Mouse (Mus musculus): ENCODE measurements around the gene Gps1. TPM values are rescaled to one million over a fixed set of nuclear protein-coding genes. Genes with fewer than 3 reads are reported as not detected.

Gene Gps1
- polyA plus RNA-seq, 1 experiment from 2014 or later, result 273 TPM

GRCm38 (mm10) chr11:120789810-120790209 lies 5.7 kb downstream of the Gps1 start:
- Histone ChIP-seq H3K9me3 (no peaks in the 10 kb centered on the region), H3K4me1 (replicated peaks) (peaks cover 18% of the 10 kb centered on the region), H3K9ac (replicated peaks) (no peak overlapping the region), H3K4me3 (replicated peaks) (no peak overlapping the region), H3K4me2 (replicated peaks) (no peak overlapping the region), H3K36me3 (peaks cover 83% of the 10 kb centered on the region), H3K27me3 (no peaks in the 10 kb centered on the region), H3K27ac (no peak overlapping the region)
- no peak for ATAC-seq
- WGBS, result 88% methylated on average over 3 of the region's 3 CpGs

- Histone ChIP-seq H3K4me1 (replicated peaks) (peaks cover 22% of the 10 kb centered on the region), H3K27me3 (no peaks in the 10 kb centered on the region), H3K9me3 (no peaks in the 10 kb centered on the region), H3K9ac (replicated peaks) (no peak overlapping the region), H3K27ac (no peak overlapping the region), H3K4me3 (replicated peaks) (no peak overlapping the region), H3K4me2 (replicated peaks) (no peak overlapping the region), H3K36me3 (peaks cover 62% of the 10 kb centered on the region)
- no peak for ATAC-seq
- WGBS, result 93% methylated on average over 9 of the region's 9 CpGs
Measured at GRCm38 (mm10) chr11:120792652-120793051, 8.6 kb downstream of the Gps1 start.

- WGBS, result 2% methylated on average over 59 of the region's 59 CpGs
- Histone ChIP-seq H3K27ac (peak within 1 kb of the TSS; percentile 78), H3K9me3 (no peaks in the 10 kb centered on the region), H3K4me2 (replicated peaks) (peak within 1 kb of the TSS; percentile 100), H3K4me1 (replicated peaks) (peaks cover 26% of the 10 kb centered on the region), H3K4me3 (replicated peaks) (peak within 1 kb of the TSS; percentile 94), H3K27me3 (no peaks in the 10 kb centered on the region), H3K9ac (replicated peaks) (peak within 1 kb of the TSS; percentile 88), H3K36me3 (peaks cover 31% of the 10 kb centered on the region)
- ATAC-seq, result peak; percentile 89
Measured at GRCm38 (mm10) chr11:120795756-120796613, 11.9 kb downstream of the Gps1 start, which contains the start of gene Dus1l. TSS of gene Dus1l (minus strand) at chr11:120796403.

DNA sequence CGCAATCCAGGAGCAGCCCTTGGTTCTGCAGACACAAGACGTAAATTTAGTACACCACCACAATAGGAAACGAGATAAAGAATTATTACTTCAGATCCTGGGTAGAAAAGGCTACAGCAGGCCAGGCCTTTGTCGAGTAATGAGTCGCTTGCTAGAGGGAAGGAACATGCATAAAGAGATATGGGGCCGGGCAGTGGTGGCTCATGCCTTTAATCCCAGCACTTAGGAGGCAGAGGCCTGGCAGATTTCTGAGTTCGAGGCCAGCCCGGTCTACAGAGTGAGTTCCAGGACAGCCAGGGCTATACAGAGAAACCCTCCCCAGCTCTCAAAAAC lies 12.5 kb downstream of the Gps1 start:
- Histone ChIP-seq H3K27ac (peak overlapping the region; percentile 78), H3K4me3 (replicated peaks) (0 out of 2 replicates have a peak overlapping the region, but pooled peaks have one; percentile 2), H3K9me3 (no peaks in the 10 kb centered on the region), H3K36me3 (peaks cover 25% of the 10 kb centered on the region), H3K9ac (replicated peaks) (no peak overlapping the region), H3K4me1 (replicated peaks) (peaks cover 26% of the 10 kb centered on the region), H3K27me3 (no peaks in the 10 kb centered on the region), H3K4me2 (replicated peaks) (peak overlapping the region; percentile 29)
- no peak for ATAC-seq
- 23% methylated on average over 8 of the region's 8 CpGs for WGBS

- Histone ChIP-seq H3K4me3 (replicated peaks) (no peak overlapping the region), H3K27me3 (no peaks in the 10 kb centered on the region), H3K9ac (replicated peaks) (no peak overlapping the region), H3K9me3 (no peaks in the 10 kb centered on the region), H3K36me3 (peaks cover 8% of the 10 kb centered on the region), H3K27ac (no peak overlapping the region), H3K4me1 (replicated peaks) (peaks cover 26% of the 10 kb centered on the region), H3K4me2 (replicated peaks) (no peak overlapping the region)
- no peak for ATAC-seq
- 89% methylated on average over 3 of the region's 3 CpGs for WGBS
Measured at GRCm38 (mm10) chr11:120798244-120798643, 14.2 kb downstream of the Gps1 start.

- H3K4me3 ChIP-seq (replicated peaks), result no peak overlapping the region
- no peak overlapping the region for H3K27ac ChIP-seq
- H3K4me2 ChIP-seq (replicated peaks), result no peak overlapping the region
- 78% methylated on average over 6 of the region's 6 CpGs for WGBS
- peaks cover 24% of the 10 kb centered on the region for H3K4me1 ChIP-seq (replicated peaks)
- no peaks in the 10 kb centered on the region for H3K36me3 ChIP-seq
- no peaks in the 10 kb centered on the region for H3K27me3 ChIP-seq
- no peak overlapping the region for H3K9ac ChIP-seq (replicated peaks)
- no peaks in the 10 kb centered on the region for H3K9me3 ChIP-seq
- no peak for ATAC-seq
Measured at GRCm38 (mm10) chr11:120799316-120799890, 15.3 kb downstream of the Gps1 start.

DNA sequence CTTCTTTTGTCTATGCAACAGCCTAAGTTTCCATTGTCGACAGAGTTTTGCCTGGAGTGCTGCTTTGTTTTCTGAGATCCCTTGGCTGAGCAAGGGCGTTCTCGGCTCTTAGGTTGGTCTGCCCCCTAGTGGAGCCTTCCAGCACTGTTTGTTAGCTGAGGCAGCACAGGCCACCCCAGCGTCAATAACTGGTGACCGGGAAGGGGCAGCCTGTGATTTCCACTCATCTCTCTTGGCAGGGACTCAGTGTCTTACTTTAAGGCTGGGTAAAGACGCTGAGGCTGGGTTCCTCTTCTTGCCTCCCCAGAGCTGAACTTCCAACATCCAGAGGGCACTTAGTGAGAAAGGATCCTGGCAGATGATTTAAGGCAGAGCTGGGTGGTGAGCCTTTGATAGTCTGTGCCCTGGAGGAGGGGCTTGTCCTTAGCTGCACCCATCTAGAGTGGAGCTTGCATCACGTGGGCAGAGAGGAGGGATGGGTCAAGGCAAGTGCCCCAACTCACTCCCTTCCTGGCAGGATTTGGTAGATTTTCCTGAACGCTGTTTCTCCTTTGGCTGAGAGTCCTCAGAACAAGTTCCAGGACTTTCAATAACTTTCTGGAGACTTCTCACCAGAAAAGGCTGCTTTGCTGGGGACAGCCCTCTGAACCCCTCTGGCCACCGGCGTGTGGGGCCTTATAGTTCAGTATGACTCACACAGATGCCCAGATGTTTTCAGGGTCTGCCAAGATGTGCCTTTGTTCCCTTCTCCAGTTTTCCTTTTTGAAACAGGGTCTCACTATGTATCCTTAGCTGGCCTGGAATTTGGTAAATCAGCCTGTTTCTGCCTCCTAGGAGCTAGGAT lies 16.2 kb downstream of the Gps1 start:
- no peaks in the 10 kb centered on the region for H3K9me3 ChIP-seq
- peak overlapping the region; percentile 20; the same call in 1 of the 2 replicates for H3K27ac ChIP-seq
- H3K4me3 ChIP-seq (replicated peaks), result no peak overlapping the region

DNA sequence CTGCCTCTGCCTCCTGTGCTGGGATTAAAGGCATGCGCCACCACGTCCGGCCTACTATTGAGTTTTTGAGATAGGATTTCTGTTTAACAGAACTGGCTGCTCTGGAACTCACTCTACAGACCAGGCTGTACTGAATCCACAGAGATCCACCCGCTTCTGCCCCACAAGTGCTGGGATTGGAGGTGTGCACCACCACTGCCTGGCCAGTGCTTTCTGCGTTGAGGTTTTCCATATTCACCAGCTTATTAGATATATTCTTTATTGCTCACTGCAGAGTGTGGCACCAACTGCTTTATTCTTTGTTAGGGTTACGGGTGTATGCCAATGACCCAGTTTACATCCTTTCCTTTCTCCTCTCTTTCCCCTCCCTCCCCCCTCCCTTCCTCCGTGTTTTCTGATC lies 20.2 kb downstream of the Gps1 start:
- H3K36me3 ChIP-seq, result peaks cover 43% of the 10 kb centered on the region
- 78% methylated on average over 7 of the region's 7 CpGs for WGBS
- H3K4me3 ChIP-seq (replicated peaks), result no peak overlapping the region
- no peak overlapping the region for H3K9ac ChIP-seq (replicated peaks)
- no peak overlapping the region for H3K4me2 ChIP-seq (replicated peaks)
- no peak overlapping the region for H3K27ac ChIP-seq
- peaks cover 4% of the 10 kb centered on the region; the same call in 1 of the 2 replicates for H3K4me1 ChIP-seq (replicated peaks)
- no peaks in the 10 kb centered on the region for H3K9me3 ChIP-seq
- no peak for ATAC-seq
- no peaks in the 10 kb centered on the region for H3K27me3 ChIP-seq

More for the DNA sequence above, 16.2 kb downstream of the Gps1 start:
- peaks cover 16% of the 10 kb centered on the region for H3K4me1 ChIP-seq (replicated peaks)
- WGBS, result 16% methylated on average over 10 of the region's 10 CpGs
- H3K36me3 ChIP-seq, result peaks cover 3% of the 10 kb centered on the region
- peak; percentile 41 for ATAC-seq
- H3K4me2 ChIP-seq (replicated peaks), result 0 out of 2 replicates have a peak overlapping the region, but pooled peaks have one; percentile 13
- H3K9ac ChIP-seq (replicated peaks), result no peak overlapping the region
- H3K27me3 ChIP-seq, result no peaks in the 10 kb centered on the region

DNA sequence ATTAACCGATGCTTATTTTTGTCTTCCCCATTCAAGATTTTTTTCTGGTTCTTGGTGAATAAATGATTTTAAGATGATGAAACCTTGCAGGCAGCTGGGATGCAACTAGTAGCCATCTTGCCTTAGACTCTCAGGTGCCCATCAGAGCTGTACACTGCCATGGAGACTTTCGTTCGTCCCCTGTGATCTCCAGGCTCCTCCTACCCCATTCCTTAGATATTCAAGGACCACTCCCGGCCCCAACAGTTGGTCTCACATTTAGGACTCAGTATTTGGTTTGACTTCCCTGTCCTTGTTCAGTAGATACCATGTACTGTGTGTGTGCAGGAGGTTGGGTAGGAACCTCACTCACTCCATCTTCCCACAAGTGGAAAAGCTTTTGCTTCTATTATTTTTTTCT lies 20.7 kb downstream of the Gps1 start:
- H3K36me3 ChIP-seq, result peaks cover 48% of the 10 kb centered on the region
- no peaks in the 10 kb centered on the region for H3K9me3 ChIP-seq
- H3K9ac ChIP-seq (replicated peaks), result no peak overlapping the region
- ATAC-seq, result no peak
- no peak overlapping the region for H3K4me3 ChIP-seq (replicated peaks)
- no peak overlapping the region for H3K27ac ChIP-seq
- H3K27me3 ChIP-seq, result no peaks in the 10 kb centered on the region
- 71% methylated on average over 4 of the region's 4 CpGs for WGBS
- H3K4me2 ChIP-seq (replicated peaks), result no peak overlapping the region
- H3K4me1 ChIP-seq (replicated peaks), result peaks cover 4% of the 10 kb centered on the region; the same call in 1 of the 2 replicates

DNA sequence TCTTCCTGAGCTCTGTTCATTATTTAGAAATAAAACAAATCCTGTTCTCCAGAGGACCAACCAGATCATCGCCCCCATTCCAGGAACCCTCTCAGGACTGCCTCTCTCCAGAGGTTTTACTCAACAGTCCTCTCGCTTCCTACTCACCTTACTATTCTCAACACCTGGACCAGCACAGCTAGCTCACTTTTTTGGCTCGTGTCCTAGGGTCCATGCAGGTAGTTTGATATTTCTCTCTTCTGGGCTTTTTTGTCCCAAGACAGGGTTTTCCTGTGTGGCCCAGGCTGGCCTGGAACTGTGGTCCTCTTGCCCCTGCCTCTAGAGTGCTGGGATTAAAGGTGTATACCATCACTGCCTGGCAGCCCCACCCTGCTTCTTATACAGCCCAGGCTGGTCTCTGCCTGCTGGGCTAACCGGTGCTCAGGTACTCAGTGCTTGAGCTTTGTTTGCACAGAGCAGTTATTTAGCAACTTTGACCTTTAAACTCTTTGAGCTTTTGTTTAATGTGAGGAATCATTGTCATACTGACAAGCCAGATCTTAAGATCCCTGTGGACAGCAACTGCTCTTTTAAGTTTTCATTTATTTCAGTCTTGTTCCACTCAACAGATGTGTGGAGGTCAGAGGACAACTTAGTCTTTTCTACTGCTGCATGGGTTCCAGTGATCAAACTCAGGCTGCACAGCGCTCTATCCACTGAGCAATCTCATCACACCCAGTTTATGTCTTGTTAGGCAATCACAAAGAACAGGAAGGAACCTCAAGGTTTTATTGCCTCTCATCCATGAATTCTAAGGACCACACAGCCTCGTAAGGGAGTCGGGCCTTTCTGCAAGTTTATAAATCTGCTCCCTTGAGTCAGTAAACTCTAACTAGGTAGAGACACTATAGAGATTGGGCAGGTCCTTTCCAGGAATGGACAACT lies 21.6 kb downstream of the Gps1 start:
- no peaks in the 10 kb centered on the region for H3K9me3 ChIP-seq
- ATAC-seq, result no peak
- H3K27ac ChIP-seq, result no peak overlapping the region
- no peaks in the 10 kb centered on the region for H3K27me3 ChIP-seq
- H3K4me3 ChIP-seq (replicated peaks), result no peak overlapping the region
- H3K4me1 ChIP-seq (replicated peaks), result no peaks in the 10 kb centered on the region; the same call in 1 of the 2 replicates
- H3K4me2 ChIP-seq (replicated peaks), result no peak overlapping the region
- 92% methylated on average over 7 of the region's 7 CpGs for WGBS
- H3K9ac ChIP-seq (replicated peaks), result no peak overlapping the region
- peaks cover 56% of the 10 kb centered on the region for H3K36me3 ChIP-seq

- ATAC-seq, result no peak
- no peak overlapping the region for H3K27ac ChIP-seq
- H3K36me3 ChIP-seq, result peaks cover 80% of the 10 kb centered on the region
- no peak overlapping the region for H3K9ac ChIP-seq (replicated peaks)
- no peaks in the 10 kb centered on the region for H3K4me1 ChIP-seq (replicated peaks)
- H3K9me3 ChIP-seq, result no peaks in the 10 kb centered on the region
- WGBS, result 95% methylated on average over 12 of the region's 12 CpGs
- H3K4me2 ChIP-seq (replicated peaks), result no peak overlapping the region
- H3K27me3 ChIP-seq, result no peaks in the 10 kb centered on the region
- no peak overlapping the region for H3K4me3 ChIP-seq (replicated peaks)
Measured at GRCm38 (mm10) chr11:120808010-120808409, 23.9 kb downstream of the Gps1 start.
